Mouse (Mus musculus) bone marrow macrophage, adult 2 months (primary cell): ENCODE data around the gene Tnip1. TPM values are rescaled to one million over a fixed set of nuclear protein-coding genes. Genes with fewer than 3 reads are reported as not detected.

ENCODE experiments used
- H3K27ac ChIP-seq: 2 replicates; pipeline ENCODE4 v1.5.1; 2012; ENCODE audit warnings: low read depth, low read length; ENCODE audit not compliant: insufficient read depth
- H3K4me1 ChIP-seq: 2 replicates; pipeline ENCODE4 v1.6.1; 2012; ENCODE audit warnings: low read length; ENCODE audit not compliant: control insufficient read depth, insufficient read depth
- H3K4me3 ChIP-seq: 2 replicates; pipeline ENCODE4 v1.5.1; 2012; ENCODE audit warnings: mild to moderate bottlenecking, low read length, moderate library complexity; ENCODE audit not compliant: insufficient read depth
- CTCF ChIP-seq: IDR thresholded peaks from 2 replicates; pipeline ENCODE4 v1.5.1; 2012; ENCODE audit warnings: low read depth, mild to moderate bottlenecking, low read length, moderate library complexity
- POLR2A ChIP-seq: IDR thresholded peaks from 2 replicates; pipeline ENCODE4 v1.6.1; 2012; ENCODE audit warnings: mild to moderate bottlenecking, low read depth, low read length, borderline replicate concordance
- polyA plus RNA-seq: library from polyadenylated mRNA; stranded (reverse); fragments of >200 nt; gene quantifications from 2 replicates; pipeline ENCODE4 v1.2.4, GENCODE M21; 2012; ENCODE audit not compliant: missing spikeins, insufficient read depth, insufficient read length

Tnip1 gene
- polyA plus RNA-seq: 70.3 and 72.2 TPM in 2 replicates

DNA sequence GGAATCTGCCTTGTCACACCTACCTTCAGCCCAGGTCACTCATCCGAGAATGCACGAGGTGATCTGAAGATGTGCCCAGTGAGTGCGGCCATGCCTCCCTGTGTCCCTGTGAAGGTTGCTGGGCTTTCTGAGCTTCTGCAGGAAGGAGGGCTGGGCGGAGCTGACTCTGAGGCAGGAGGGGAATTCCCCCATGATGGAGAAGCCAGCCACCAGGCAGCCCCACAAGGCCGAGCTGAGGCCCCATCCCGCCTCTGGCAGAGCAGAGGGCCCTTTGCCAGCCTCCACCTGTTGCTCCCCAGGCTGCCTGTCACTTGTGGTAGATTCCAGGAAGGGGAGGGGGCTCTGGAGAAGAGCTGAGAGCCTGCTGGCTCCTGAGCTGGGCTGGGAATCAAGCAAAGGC is at the start of gene Tnip1:
TSS of gene Tnip1 (minus strand) at position 108 of the 400 bp plus-strand sequence.
- H3K27ac ChIP-seq: peak within 1 kb of the TSS; percentile 69
- H3K4me3 ChIP-seq: peak within 1 kb of the TSS; percentile 86
- peaks cover 63% of the 10 kb centered on the region for H3K4me1 ChIP-seq
- 0 out of 2 replicates have a peak, but pooled peaks have one; percentile 7 for TF ChIP-seq POLR2A
- no peak for TF ChIP-seq CTCF

DNA sequence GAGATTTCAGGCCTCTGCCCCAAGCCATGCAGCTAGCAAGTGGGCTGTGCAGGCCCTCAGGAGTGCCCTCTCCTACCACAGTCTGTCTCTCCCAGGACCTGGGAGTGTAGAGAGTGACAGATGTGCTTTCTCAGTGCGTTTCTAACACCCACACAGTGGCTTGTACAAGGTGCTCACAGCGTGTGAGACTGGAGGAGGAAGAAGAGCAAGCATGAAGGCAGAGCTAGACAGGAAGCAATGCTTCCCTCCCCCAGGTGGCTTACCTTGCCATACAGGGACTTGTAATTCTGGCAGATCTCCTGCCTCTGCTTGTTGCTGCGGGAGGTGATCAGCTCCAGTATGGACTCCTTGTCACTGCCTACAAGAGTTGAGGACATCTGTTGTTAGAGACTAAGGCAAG is 48.7 kb upstream of the Tnip1 start:
- TF ChIP-seq CTCF (no peak), POLR2A (no peak)
- Histone ChIP-seq H3K4me3 (no peak overlapping the region), H3K27ac (no peak overlapping the region), H3K4me1 (peaks cover 32% of the 10 kb centered on the region)

DNA sequence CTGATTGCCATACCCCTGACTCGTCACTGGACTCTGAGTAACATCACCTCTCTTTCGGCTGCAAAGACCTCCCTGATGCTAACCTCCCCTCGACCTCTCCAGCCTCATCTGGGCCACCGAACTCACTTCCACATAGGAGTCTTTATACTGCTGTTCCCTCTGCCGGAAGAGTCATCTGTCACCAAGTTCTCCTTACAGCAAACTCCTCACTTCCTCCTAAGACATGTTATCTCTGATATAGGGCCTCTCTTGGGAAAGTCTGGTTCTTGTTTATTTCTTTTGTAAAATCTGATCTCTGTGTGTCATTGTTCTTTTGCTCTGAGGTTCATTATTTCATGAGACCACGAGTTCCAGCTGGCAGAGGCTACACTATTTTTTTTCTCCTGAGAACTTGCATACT is 45.5 kb upstream of the Tnip1 start:
- TF ChIP-seq POLR2A (no peak), CTCF (no peak)
- Histone ChIP-seq H3K4me1 (peaks cover 38% of the 10 kb centered on the region), H3K4me3 (no peak overlapping the region), H3K27ac (peak overlapping the region; percentile 28)

DNA sequence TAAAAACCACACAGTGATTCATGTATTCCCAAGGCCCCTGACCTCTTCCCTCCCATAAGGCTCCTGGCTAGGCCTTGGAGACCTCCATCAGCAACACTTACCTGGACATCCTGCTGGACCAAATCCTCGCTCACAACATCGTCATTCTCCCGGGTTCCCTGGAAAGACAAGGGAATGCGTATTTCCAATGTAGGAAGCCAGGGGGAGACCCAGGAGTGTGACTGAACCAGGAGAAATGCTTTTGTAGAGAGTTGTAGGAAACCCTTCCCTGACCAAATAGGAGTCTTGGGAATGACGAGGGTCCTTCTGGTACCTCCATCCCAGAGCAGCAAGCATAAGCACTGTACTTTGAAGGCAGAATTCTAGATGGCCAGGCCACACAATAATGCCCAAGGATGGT is 43.0 kb upstream of the Tnip1 start:
- Histone ChIP-seq H3K4me1 (peaks cover 28% of the 10 kb centered on the region), H3K4me3 (no peak overlapping the region), H3K27ac (no peak overlapping the region)
- no peak for TF ChIP-seq POLR2A
- no peak for TF ChIP-seq CTCF

DNA sequence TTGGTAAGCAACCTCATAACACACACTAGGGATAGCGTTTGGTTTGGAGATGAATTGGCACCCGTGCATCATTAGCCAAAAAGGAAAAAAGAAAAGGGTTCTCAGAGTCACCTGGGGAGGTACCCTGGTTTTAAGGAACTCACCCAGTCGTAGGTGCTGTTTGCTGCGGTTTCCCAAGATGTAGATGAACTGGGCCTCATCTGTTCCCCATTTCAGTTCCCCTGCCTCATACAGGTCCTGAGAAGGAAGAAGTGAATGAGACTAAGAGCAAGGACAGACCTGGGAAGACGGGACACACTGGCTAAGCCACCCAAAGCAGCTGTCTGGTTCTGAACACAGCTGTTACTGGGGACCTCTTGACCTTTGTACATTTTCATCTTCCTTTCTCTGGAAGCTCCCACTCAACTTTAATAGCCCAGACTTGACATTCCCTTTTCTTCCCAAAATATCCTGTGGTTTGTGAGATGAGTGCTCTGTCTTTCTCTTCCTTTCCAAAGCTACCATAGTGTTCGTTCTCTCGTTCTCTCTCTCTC is 42.3 kb upstream of the Tnip1 start:
- H3K27ac ChIP-seq: no peak overlapping the region
- TF ChIP-seq CTCF: no peak
- no peak for TF ChIP-seq POLR2A

DNA sequence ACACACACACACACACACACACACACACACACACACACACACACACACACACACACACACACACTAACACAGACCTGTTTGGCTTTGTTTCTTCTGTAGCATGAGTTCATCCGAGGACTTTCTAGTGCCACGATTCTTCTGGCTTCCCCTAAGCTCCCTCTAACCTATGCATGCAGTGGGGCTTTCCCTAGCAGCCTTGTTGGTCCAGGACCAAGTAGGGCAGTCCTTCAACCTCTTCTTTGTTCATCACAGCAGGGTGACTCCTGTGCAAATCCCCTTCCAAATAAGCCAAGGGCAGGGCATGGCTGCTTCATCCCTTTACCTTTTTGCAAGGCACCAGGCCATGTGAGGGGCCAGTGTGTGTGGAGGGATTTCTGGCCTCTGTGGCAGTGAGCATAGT is 36.0 kb upstream of the Tnip1 start:
- no peak overlapping the region for H3K4me3 ChIP-seq
- H3K27ac ChIP-seq: no peak overlapping the region
- peaks cover 18% of the 10 kb centered on the region for H3K4me1 ChIP-seq
- no peak for TF ChIP-seq POLR2A
- no peak for TF ChIP-seq CTCF

More for the DNA sequence above, 42.3 kb upstream of the Tnip1 start:
- peaks cover 28% of the 10 kb centered on the region for H3K4me1 ChIP-seq
- no peak overlapping the region for H3K4me3 ChIP-seq

DNA sequence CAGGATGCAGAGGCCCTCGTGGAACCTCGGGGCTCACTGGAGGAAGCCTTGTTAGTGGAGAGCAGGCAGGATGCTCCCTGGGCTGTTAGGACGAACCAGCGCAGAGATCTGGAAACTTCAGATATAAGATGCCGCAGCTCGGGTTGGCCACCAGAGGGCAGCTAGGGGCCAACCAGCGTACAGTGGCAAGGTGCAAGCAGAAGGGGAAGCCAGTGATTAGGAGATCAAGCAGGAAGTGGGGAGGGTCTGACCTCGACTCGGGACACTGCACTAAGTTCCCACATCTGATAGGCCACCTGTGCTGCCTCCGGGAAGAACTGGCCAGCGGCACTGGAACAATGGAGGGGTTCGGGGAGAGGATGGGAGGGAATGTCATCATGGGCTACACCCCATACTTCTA is 35.6 kb upstream of the Tnip1 start:
- H3K4me1 ChIP-seq: peaks cover 16% of the 10 kb centered on the region
- no peak overlapping the region for H3K4me3 ChIP-seq
- TF ChIP-seq POLR2A (no peak), CTCF (peak; percentile 68; the same call in 1 of the 2 replicates)
- H3K27ac ChIP-seq: no peak overlapping the region

DNA sequence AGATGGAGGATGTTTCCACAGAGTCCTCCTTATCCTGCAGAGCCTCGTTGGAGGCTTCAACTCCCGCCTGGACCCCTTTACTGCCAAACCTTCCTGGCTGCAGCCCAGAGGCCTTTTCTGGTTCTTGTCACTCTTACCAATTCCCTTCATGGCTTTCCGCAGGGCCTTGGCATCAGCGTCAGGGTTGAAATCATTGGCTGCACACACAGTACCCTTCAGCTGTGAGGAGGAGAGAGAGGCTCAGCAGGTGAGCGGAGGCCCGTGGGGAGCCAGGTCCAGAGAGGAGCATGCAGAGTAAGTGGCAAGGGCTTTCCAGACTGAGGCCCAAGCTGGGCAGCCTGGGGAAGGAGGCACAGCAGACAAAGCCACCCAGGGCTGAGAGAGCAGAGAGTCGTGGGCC is 33.5 kb upstream of the Tnip1 start:
- peaks cover 16% of the 10 kb centered on the region for H3K4me1 ChIP-seq
- TF ChIP-seq CTCF (no peak), POLR2A (no peak)
- H3K4me3 ChIP-seq: no peak overlapping the region
- H3K27ac ChIP-seq: no peak overlapping the region

DNA sequence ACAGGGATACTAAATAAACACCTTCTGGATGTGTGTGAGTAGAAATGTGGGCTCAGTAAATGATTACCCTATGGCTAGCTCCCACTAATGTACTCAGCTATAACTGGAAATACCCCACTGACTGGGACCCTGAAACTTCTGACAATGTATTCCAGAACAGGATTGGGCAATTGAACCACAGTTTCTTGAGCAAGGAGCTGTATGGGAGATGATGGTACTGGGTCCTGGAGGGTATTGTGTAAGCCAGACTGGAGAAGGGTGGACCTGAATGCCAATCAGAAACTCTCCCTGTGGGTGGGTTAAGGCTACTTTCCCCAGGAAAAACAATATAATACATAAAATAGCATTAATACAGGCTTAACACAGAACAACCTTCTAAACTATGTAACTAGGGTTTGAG is 27.2 kb upstream of the Tnip1 start:
- no peak overlapping the region for H3K4me3 ChIP-seq
- TF ChIP-seq CTCF (no peak), POLR2A (no peak)
- no peak overlapping the region for H3K27ac ChIP-seq
- peaks cover 20% of the 10 kb centered on the region for H3K4me1 ChIP-seq

DNA sequence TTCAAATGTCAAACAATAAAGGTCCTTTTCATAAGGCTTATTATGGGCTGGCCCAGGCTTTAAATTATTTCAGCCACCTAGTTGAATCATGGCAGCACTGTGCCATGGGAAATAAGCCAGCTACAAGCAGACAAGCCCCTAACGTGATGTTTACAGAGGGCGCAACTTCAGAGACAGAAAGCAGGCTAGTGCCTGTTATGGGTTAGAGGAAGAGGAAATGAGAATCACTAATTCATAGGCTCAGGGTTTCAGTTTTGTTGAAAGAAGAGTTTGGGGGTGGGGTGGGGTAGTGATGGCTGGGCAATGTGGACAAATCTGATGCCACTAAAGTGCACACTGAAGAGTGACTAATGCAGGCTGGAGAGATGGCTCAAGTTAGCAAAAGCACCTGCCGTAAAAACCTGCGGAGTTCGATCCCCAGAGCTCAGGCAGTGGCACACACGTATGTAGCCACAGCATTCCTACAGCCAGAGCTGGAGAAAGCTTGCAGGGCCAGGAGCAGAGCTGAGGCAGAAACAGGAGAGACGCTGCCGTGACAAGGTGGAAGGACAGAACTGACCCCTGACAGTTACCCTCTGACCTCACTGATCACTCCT is 26.1 kb upstream of the Tnip1 start:
- Histone ChIP-seq H3K4me3 (no peak overlapping the region), H3K27ac (no peak overlapping the region), H3K4me1 (peaks cover 17% of the 10 kb centered on the region)
- TF ChIP-seq CTCF (no peak), POLR2A (no peak)

DNA sequence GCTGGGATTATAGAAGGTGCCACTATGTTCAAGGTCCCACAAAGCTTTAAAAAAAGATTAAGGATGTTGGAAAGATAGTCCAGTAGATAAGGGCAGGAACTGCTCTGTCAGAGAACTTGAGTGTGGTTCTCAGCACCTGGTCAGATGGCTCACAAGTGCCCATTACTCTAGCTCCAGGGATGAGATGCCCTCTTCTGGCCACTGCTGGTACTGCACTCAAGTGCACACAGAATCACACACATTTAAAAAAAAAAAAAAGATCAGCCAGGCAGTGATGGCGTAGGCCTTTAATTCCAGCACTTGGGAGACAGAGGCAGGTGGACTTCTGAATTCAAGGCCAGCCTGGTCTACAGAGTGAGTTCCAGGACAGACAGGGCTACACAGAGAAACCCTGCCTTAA is 25.3 kb upstream of the Tnip1 start:
- Histone ChIP-seq H3K27ac (no peak overlapping the region), H3K4me1 (peaks cover 17% of the 10 kb centered on the region), H3K4me3 (no peak overlapping the region)
- TF ChIP-seq CTCF (peak; percentile 83), POLR2A (no peak)
